Mouse (Mus musculus) lung, embryonic 14.5 days (tissue): ENCODE data around the gene Stx6. TPM values are rescaled to one million over a fixed set of nuclear protein-coding genes. Genes with fewer than 3 reads are reported as not detected.
A peak's percentile ranks its signal among the peaks of the same experiment; 100 is the strongest.

Experiments used
- ATAC-seq: fragments of 200-750 bp; cut with Nextera tagmentation; 2 replicates; pipeline ENCODE4 v1.8.0; 2017; ENCODE audit warnings: mild to moderate bottlenecking, moderate TSS enrichment, moderate library complexity; ENCODE audit not compliant: insufficient read depth
- DNase-seq: peaks from one replicate; pipeline ENCODE4 v3.0.0-alpha.2; 2015
- H3K27ac ChIP-seq: fragments of 300-500 bp; sonication (generic); 2 replicates; pipeline ENCODE4 v1.5.1; 2014; ENCODE audit warnings: low read depth, mild to moderate bottlenecking, moderate library complexity
- H3K27me3 ChIP-seq: fragments of 300-500 bp; sonication (generic); 2 replicates; pipeline ENCODE4 v1.6.1; 2014; ENCODE audit warnings: low read length, control low read depth; ENCODE audit not compliant: insufficient read depth
- H3K36me3 ChIP-seq: fragments of 300-500 bp; sonication (generic); 2 replicates; pipeline ENCODE4 v1.6.1; 2014; ENCODE audit warnings: control low read depth; ENCODE audit not compliant: insufficient read depth
- H3K4me1 ChIP-seq: fragments of 300-500 bp; sonication (generic); 2 replicates; pipeline ENCODE4 v1.6.1; 2014; ENCODE audit warnings: antibody characterized with exemption, control low read depth; ENCODE audit not compliant: insufficient read depth
- H3K4me2 ChIP-seq: fragments of 300-500 bp; sonication (generic); 2 replicates; pipeline ENCODE4 v1.6.1; 2014; ENCODE audit warnings: mild to moderate bottlenecking
- H3K4me3 ChIP-seq: fragments of 300-500 bp; sonication (generic); 2 replicates; pipeline ENCODE4 v1.5.1; 2014; ENCODE audit warnings: low read depth, low read length
- H3K9ac ChIP-seq: fragments of 300-500 bp; sonication (generic); 2 replicates; pipeline ENCODE4 v1.6.1; 2014
- H3K9me3 ChIP-seq: fragments of 300-500 bp; sonication (generic); 2 replicates; pipeline ENCODE4 v1.6.1; 2016; ENCODE audit warnings: low read depth, low read length, control low read depth
- CTCF ChIP-seq: IDR thresholded peaks from 2 replicates; pipeline ENCODE4 v1.5.1; 2016; ENCODE audit warnings: antibody characterized with exemption, low read depth
- WGBS: fragments of 180-500 bp; shearing (Covaris S2); extraction: QIAGEN DNeasy Blood & Tissue Kit; methylation state at CpG from one replicate; pipeline ENCODE4 v1.1.7; 2014; 5-methylcytosine and 5-hydroxymethylcytosine counted together
- polyA plus RNA-seq: library from polyadenylated mRNA; unstranded; fragments of >200 nt; fragmentation: Nextera tagmentation; extraction: Ambion mirVana; gene quantifications from 2 replicates; pipeline ENCODE4 v1.2.1, GENCODE M21; 2014

Gene Stx6
- polyA plus RNA-seq: 97.6 and 99.7 TPM in 2 replicates

GRCm38 (mm10) chr1:155158141-155158969 lies at the start of gene Stx6:
Gene Stx6 (plus strand): TSS chr1:155158715.
- no peaks in the 10 kb centered on the region for H3K9me3 ChIP-seq
- H3K4me1 ChIP-seq: peaks cover 3% of the 10 kb centered on the region; the same call in 1 of the 2 replicates
- H3K9ac ChIP-seq: peak within 1 kb of the TSS; percentile 82
- H3K4me2 ChIP-seq: peak within 1 kb of the TSS; percentile 76
- DNase-seq (peak; percentile 99), ATAC-seq (peak; percentile 98)
- no peaks in the 10 kb centered on the region for H3K36me3 ChIP-seq
- TF ChIP-seq CTCF: no peak
- no peaks in the 10 kb centered on the region for H3K27me3 ChIP-seq
- H3K27ac ChIP-seq: peak within 1 kb of the TSS; percentile 84
- H3K4me3 ChIP-seq: peak within 1 kb of the TSS; percentile 95
- WGBS: 1% methylated on average over 47 of the region's 48 CpGs

GRCm38 (mm10) chr1:155109387-155110350 lies 48.8 kb upstream of the Stx6 start:
- WGBS: 13% methylated on average over 18 of the region's 18 CpGs
- Histone ChIP-seq H3K27ac (no peak overlapping the region; the same call in 1 of the 2 replicates), H3K4me1 (peaks cover 21% of the 10 kb centered on the region), H3K4me2 (peak overlapping the region; percentile 44), H3K9ac (peak overlapping the region; percentile 31; the same call in 1 of the 2 replicates), H3K27me3 (no peaks in the 10 kb centered on the region), H3K9me3 (no peaks in the 10 kb centered on the region), H3K36me3 (no peaks in the 10 kb centered on the region), H3K4me3 (no peak overlapping the region)
- DNase-seq (peak; percentile 57), ATAC-seq (no peak)
- no peak for TF ChIP-seq CTCF

GRCm38 (mm10) chr1:155111491-155111890 lies 47.0 kb upstream of the Stx6 start:
- Histone ChIP-seq H3K9ac (no peak overlapping the region), H3K9me3 (no peaks in the 10 kb centered on the region), H3K4me1 (peaks cover 21% of the 10 kb centered on the region), H3K27me3 (no peaks in the 10 kb centered on the region), H3K27ac (no peak overlapping the region), H3K4me3 (no peak overlapping the region), H3K4me2 (no peak overlapping the region), H3K36me3 (no peaks in the 10 kb centered on the region)
- DNase-seq (no peak), ATAC-seq (no peak)
- no peak for TF ChIP-seq CTCF
- WGBS: 44% methylated on average over 6 of the region's 6 CpGs

- Histone ChIP-seq H3K4me1 (peaks cover 21% of the 10 kb centered on the region), H3K4me3 (no peak overlapping the region), H3K27ac (no peak overlapping the region), H3K36me3 (no peaks in the 10 kb centered on the region), H3K9me3 (no peaks in the 10 kb centered on the region), H3K9ac (no peak overlapping the region), H3K4me2 (no peak overlapping the region), H3K27me3 (no peaks in the 10 kb centered on the region)
- ATAC-seq: no peak
- WGBS: 50% methylated on average over 4 of the region's 4 CpGs
- DNase-seq: no peak
- no peak for TF ChIP-seq CTCF
These were observed 46.4 kb upstream of the Stx6 start for GRCm38 (mm10) chr1:155112118-155112517.

- Histone ChIP-seq H3K4me1 (peaks cover 15% of the 10 kb centered on the region), H3K9me3 (no peaks in the 10 kb centered on the region), H3K4me2 (no peak overlapping the region), H3K27me3 (no peaks in the 10 kb centered on the region), H3K36me3 (no peaks in the 10 kb centered on the region), H3K4me3 (no peak overlapping the region), H3K9ac (no peak overlapping the region), H3K27ac (no peak overlapping the region)
- no peak for TF ChIP-seq CTCF
- WGBS: 93% methylated on average over 1 of the region's 1 CpGs
- ATAC-seq: no peak
- DNase-seq: no peak
These were observed 45.6 kb upstream of the Stx6 start for GRCm38 (mm10) chr1:155112875-155113274.

- Histone ChIP-seq H3K9ac (no peak overlapping the region), H3K9me3 (no peaks in the 10 kb centered on the region), H3K4me3 (no peak overlapping the region), H3K4me1 (peaks cover 7% of the 10 kb centered on the region), H3K27ac (no peak overlapping the region), H3K36me3 (no peaks in the 10 kb centered on the region), H3K4me2 (no peak overlapping the region), H3K27me3 (no peaks in the 10 kb centered on the region)
- no peak for ATAC-seq
- WGBS: 20% methylated on average over 3 of the region's 3 CpGs
- peak; percentile 43 for DNase-seq
- no peak for TF ChIP-seq CTCF
These were observed 44.6 kb upstream of the Stx6 start for GRCm38 (mm10) chr1:155113946-155114345.

- Histone ChIP-seq H3K27me3 (no peaks in the 10 kb centered on the region), H3K36me3 (no peaks in the 10 kb centered on the region), H3K9me3 (no peaks in the 10 kb centered on the region), H3K4me1 (peaks cover 8% of the 10 kb centered on the region; the same call in 1 of the 2 replicates), H3K27ac (no peak overlapping the region), H3K4me2 (no peak overlapping the region), H3K4me3 (no peak overlapping the region), H3K9ac (no peak overlapping the region)
- DNase-seq: no peak
- no peak for TF ChIP-seq CTCF
- 61% methylated on average over 1 of the region's 1 CpGs for WGBS
- ATAC-seq: no peak
These were observed 38.8 kb upstream of the Stx6 start for GRCm38 (mm10) chr1:155119719-155120118.
